Mouse (Mus musculus) heart, adult 2 months (tissue): ENCODE results near the gene Ptms. TPM values are rescaled to one million over a fixed set of nuclear protein-coding genes. Genes with fewer than 3 reads are reported as not detected.

Experiments used
- DNase-seq, 2 experiments: peaks; one replicate each; pipeline ENCODE4 v3.0.0; 2021
- H3K27ac ChIP-seq: fragments of 200-600 bp; 2 replicates; pipeline ENCODE4 v1.8.1; 2022
- H3K27me3 ChIP-seq: fragments of 200-500 bp; 2 replicates; pipeline ENCODE4 v1.6.1; 2012; ENCODE audit warnings: mild to moderate bottlenecking, low read length, inconsistent platforms, mixed read lengths; ENCODE audit not compliant: control insufficient read depth, insufficient read depth
- H3K36me3 ChIP-seq: fragments of 200-500 bp; 2 replicates; pipeline ENCODE4 v1.6.1; 2012; ENCODE audit warnings: low read length, inconsistent platforms; ENCODE audit not compliant: control insufficient read depth, insufficient read depth
- H3K4me1 ChIP-seq: fragments of 200-500 bp; 2 replicates; pipeline ENCODE4 v1.6.1; 2011; ENCODE audit warnings: low read length; ENCODE audit not compliant: control insufficient read depth, insufficient read depth
- H3K4me3 ChIP-seq: fragments of 200-600 bp; 2 replicates; pipeline ENCODE4 v1.8.1; 2022
- H3K79me2 ChIP-seq: fragments of 200-500 bp; replicated peaks from 2 replicates; pipeline ENCODE4 v1.6.1; 2012; ENCODE audit warnings: mild to moderate bottlenecking, inconsistent platforms, low read length, moderate library complexity, mixed read lengths; ENCODE audit not compliant: control insufficient read depth, insufficient read depth
- H3K9ac ChIP-seq: fragments of 200-500 bp; 2 replicates; pipeline ENCODE4 v1.6.1; 2012; ENCODE audit warnings: low read depth, mild to moderate bottlenecking, control low read depth, inconsistent platforms, low read length, mixed read lengths
- CTCF ChIP-seq: fragments of 200-600 bp; IDR thresholded peaks from 2 replicates; pipeline ENCODE4 v1.8.1; 2022; ENCODE audit warnings: antibody characterized with exemption, mild to moderate bottlenecking, moderate library complexity
- EP300 ChIP-seq: fragments of 200-500 bp; IDR thresholded peaks from 2 replicates; pipeline ENCODE4 v1.6.1; 2011; ENCODE audit warnings: low read depth, low read length, control low read depth; ENCODE audit not compliant: insufficient read depth
- POLR2A ChIP-seq: fragments of 200-500 bp; IDR thresholded peaks from 2 replicates; pipeline ENCODE4 v1.6.1; 2011; ENCODE audit warnings: mild to moderate bottlenecking, low read depth, low read length, control low read depth; ENCODE audit not compliant: insufficient read depth
- WGBS: fragments of 180-500 bp; shearing (Covaris S2); methylation state at CpG from one replicate; pipeline ENCODE4 v1.1.7; 2018; 5-methylcytosine and 5-hydroxymethylcytosine counted together
- intact Hi-C: fragments of 180-260 bp; cut with DNase I; formaldehyde crosslinking; loops from one replicate; pipeline ENCODE4 v1.15.1; 2025
- polyA plus RNA-seq: library from polyadenylated mRNA; depleted of rRNA; stranded (reverse); fragments of >200 nt; gene quantifications from 2 replicates; pipeline ENCODE4 v1.2.3, GENCODE M21; 2012
- total RNA-seq, 2 experiments: library from RNA; stranded (reverse); gene quantifications; 2 replicates each; pipeline ENCODE4 v1.2.3; 2021

Gene Ptms
- total and polyA plus RNA-seq, 3 experiments = 154 to 614 (median 163) TPM

DNA sequence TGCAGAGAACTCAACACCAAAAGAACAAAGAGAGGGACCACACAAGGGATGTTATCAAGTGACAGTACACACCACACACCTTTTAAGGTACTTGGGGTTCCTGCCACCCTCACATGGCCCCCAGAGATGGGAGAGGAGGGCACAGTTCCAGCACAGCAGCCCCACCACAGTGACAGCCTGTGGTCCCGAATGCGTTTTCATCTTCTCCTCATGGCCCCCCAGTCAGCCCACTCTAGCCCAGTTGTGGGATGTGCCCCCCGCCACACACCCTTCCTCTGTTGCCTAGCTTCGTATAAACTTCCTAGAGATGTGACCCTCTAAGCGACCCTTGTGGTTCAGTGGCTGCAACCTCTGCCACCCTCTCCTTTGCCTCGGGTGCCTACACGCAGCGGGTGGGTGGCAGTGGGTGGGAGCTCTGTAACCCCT, 33.9 kb downstream of the Ptms start:
- Histone ChIP-seq H3K79me2 (no peaks in the 10 kb centered on the region), H3K9ac (no peak overlapping the region)
- WGBS = 93% methylated on average over 8 of the region's 8 CpGs

DNA sequence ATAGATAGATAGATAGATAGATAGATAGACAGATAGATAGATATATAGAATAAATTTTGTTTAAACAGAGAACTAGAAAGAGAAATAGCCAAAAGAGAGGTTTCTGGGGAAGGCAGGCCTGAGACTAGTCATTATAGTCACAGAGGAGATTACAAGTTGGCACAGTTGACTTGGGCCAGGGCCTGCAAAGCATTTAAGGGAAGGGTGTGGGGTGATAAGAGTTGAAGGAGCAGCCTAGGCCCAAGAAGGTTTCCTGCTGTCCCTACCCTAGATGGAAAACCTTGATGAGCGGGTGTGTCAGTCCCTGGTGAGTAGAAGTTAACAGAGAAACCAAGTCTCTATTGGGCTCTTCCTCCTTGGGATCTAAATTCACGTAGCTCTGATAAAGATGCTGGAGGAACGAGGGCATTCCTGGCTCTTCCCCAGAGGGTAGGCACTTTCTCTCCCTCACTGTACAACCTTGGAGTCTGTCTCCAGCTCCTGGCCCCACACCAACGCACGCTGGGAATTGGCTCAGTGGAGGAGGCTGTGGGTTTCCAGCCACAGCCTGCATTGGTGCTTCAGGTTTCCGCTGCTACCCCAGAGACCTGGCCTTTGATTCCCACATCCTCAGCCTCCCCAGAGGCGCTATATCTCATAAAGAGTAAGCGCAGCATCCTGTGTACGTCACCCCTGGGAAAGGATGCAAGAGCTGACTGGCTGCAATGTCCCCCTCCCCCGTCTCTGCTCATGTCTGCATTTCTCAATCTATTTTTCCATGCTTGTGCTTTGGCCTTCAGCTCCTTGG, 35.0 kb downstream of the Ptms start:
- intact Hi-C loops = no loop called here
- peaks cover 3% of the 10 kb centered on the region; the same call in 1 of the 2 replicates for H3K4me1 ChIP-seq
- H3K36me3 ChIP-seq = no peaks in the 10 kb centered on the region
- no peaks in the 10 kb centered on the region for H3K27me3 ChIP-seq
- WGBS = 32% methylated on average over 10 of the region's 10 CpGs
- no peak overlapping the region for H3K9ac ChIP-seq
- DNase-seq = peak; percentile 48 to 59
- H3K27ac ChIP-seq = peak overlapping the region; percentile 32
- no peaks in the 10 kb centered on the region for H3K79me2 ChIP-seq
- no peak overlapping the region for H3K4me3 ChIP-seq
- TF ChIP-seq EP300 (no peak), POLR2A (no peak), CTCF (no peak)

More for the DNA sequence above, 33.9 kb downstream of the Ptms start:
- no peak overlapping the region for H3K4me3 ChIP-seq
- intact Hi-C loops = no loop called here
- no peaks in the 10 kb centered on the region for H3K27me3 ChIP-seq
- H3K27ac ChIP-seq = no peak overlapping the region
- DNase-seq = no peak
- H3K36me3 ChIP-seq = no peaks in the 10 kb centered on the region
- TF ChIP-seq CTCF (no peak), POLR2A (no peak), EP300 (no peak)
- peaks cover 3% of the 10 kb centered on the region; the same call in 1 of the 2 replicates for H3K4me1 ChIP-seq

DNA sequence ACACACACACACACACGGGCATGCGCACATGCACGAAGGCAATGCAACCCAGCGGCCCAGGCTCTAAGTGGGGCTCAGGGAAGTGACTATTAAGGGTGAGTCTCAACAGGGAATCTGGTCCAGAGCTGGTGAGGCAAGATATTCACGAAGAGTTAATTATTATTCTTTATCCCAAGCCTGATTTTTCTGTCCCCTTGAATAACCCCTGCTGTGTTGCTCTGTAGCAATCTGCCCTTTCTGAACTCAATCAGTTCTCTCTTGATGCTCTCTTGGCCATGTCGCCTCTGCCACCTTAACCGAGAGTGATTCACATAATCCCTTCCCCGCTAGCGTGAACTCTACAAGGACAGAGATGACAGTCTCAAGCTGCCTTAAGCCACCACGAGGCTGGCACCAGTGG, 36.6 kb downstream of the Ptms start:
- intact Hi-C loops = no loop called here
- WGBS = 88% methylated on average over 10 of the region's 10 CpGs
- no peak for TF ChIP-seq EP300
- no peak for TF ChIP-seq CTCF
- no peak for TF ChIP-seq POLR2A

DNA sequence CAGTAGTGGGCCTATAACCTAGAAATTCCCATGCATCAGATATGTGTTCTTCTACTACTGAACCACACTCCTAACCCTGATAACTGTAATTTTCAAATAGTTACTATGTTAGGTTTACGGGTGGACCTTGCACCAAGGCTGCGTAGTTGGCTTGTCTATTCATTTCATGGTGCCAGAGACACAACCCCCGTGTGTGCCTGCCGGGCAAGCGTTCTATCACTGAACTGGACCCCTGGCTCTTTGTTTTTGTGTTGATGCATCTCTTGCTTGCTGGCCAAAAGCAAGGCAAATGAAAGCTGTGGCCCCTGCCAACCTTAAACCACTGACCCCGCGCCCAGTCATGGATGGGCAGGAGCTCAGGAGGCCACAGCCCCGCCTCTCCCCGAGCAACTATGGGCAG, 38.1 kb downstream of the Ptms start:
- intact Hi-C loops = no loop called here
- no peaks in the 10 kb centered on the region for H3K79me2 ChIP-seq
- no peak overlapping the region for H3K4me3 ChIP-seq
- no peak overlapping the region for H3K27ac ChIP-seq
- TF ChIP-seq CTCF (no peak), POLR2A (no peak), EP300 (no peak)
- H3K36me3 ChIP-seq = no peaks in the 10 kb centered on the region
- peaks cover 3% of the 10 kb centered on the region; the same call in 1 of the 2 replicates for H3K4me1 ChIP-seq
- H3K27me3 ChIP-seq = no peaks in the 10 kb centered on the region
- no peak overlapping the region for H3K9ac ChIP-seq
- 93% methylated on average over 9 of the region's 9 CpGs for WGBS
- no peak for DNase-seq

More for the DNA sequence above, 36.6 kb downstream of the Ptms start:
- no peaks in the 10 kb centered on the region for H3K79me2 ChIP-seq
- H3K36me3 ChIP-seq = no peaks in the 10 kb centered on the region
- no peaks in the 10 kb centered on the region for H3K27me3 ChIP-seq
- H3K9ac ChIP-seq = no peak overlapping the region
- H3K27ac ChIP-seq = no peak overlapping the region
- H3K4me3 ChIP-seq = no peak overlapping the region
- peaks cover 3% of the 10 kb centered on the region; the same call in 1 of the 2 replicates for H3K4me1 ChIP-seq
- DNase-seq = no peak

DNA sequence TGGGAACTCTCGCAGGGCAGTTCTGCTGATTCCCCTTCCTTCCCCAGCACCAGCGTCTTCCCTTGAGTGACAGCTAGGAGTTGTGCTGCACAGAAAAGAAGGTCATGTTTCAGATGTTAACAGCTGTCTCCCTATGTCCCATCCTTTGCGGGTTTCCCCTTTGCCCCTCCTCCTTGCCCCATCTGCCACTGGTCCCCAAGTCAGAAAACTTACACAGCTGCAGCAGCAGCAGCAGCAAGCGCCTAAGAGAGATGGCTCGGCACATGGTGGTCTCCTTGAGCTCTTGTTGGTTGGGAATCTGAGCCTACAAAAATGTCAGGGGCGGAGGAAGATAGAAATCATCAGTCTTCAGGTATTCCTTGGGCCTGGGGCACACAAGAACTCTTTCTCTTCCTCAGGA, 40.5 kb downstream of the Ptms start:
- no peak overlapping the region for H3K9ac ChIP-seq
- TF ChIP-seq EP300 = no peak
- no peak for TF ChIP-seq POLR2A
- no peak for TF ChIP-seq CTCF
- no peak overlapping the region for H3K4me3 ChIP-seq
- H3K4me1 ChIP-seq = no peaks in the 10 kb centered on the region
- WGBS = 64% methylated on average over 6 of the region's 6 CpGs
- no peaks in the 10 kb centered on the region for H3K27me3 ChIP-seq
- no peak overlapping the region for H3K27ac ChIP-seq
- intact Hi-C loops = no loop called here
- no peak for DNase-seq
- H3K79me2 ChIP-seq = no peaks in the 10 kb centered on the region
- no peaks in the 10 kb centered on the region for H3K36me3 ChIP-seq

DNA sequence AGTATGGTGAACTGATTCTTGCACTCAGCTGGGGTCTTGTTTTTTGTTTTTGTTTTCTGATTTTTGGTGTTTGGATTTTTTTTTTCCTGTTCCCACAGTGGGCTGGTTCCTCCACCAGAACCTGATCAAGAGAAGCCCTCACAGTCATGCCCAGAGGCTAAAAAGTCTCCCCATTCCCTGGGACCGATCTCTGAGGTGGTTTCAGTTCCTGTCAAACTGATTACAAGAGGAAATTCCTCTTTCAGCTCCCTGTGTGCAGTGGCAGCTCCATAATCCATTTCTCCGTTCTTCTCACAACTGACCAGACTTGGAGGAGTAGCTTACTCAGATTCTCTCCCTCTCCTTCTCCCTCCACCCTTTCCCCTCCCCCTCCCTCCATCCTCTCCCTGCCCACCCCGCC, 45.6 kb downstream of the Ptms start:
- intact Hi-C loops = no loop called here
- H3K4me1 ChIP-seq = no peaks in the 10 kb centered on the region
- H3K9ac ChIP-seq = no peak overlapping the region
- no peaks in the 10 kb centered on the region for H3K36me3 ChIP-seq
- no peak overlapping the region for H3K4me3 ChIP-seq
- no peaks in the 10 kb centered on the region for H3K27me3 ChIP-seq
- TF ChIP-seq POLR2A = no peak
- no peak for TF ChIP-seq CTCF
- no peak for TF ChIP-seq EP300
- no peaks in the 10 kb centered on the region for H3K79me2 ChIP-seq
- H3K27ac ChIP-seq = no peak overlapping the region
- no peak for DNase-seq
- WGBS = 25% methylated on average over 2 of the region's 3 CpGs
